Mouse (Mus musculus): ENCODE results near the gene Ctnnbip1. TPM values are rescaled to one million over a fixed set of nuclear protein-coding genes. Genes with fewer than 3 reads are reported as not detected.
A peak's percentile ranks its signal among the peaks of the same experiment; 100 is the strongest.

The Ctnnbip1 gene
- polyA plus RNA-seq, 1 experiment from 2014 or later = 24.6 TPM

GRCm38 (mm10) chr4:149525811-149526210 lies 7.8 kb downstream of the Ctnnbip1 start:
- Histone ChIP-seq H3K9me3 (ENCODE audit: control insufficient read depth, low read length) (no peaks in the 10 kb centered on the region), H3K9ac (ENCODE audit: low read depth, low read length) (no peak overlapping the region), H3K36me3 (ENCODE audit: control insufficient read depth, insufficient read depth, low read length) (no peaks in the 10 kb centered on the region), H3K27me3 (replicated peaks; ENCODE audit: control insufficient read depth, insufficient read depth, low read length) (no peaks in the 10 kb centered on the region), H3K4me1 (replicated peaks; ENCODE audit: control insufficient read depth, insufficient read depth, low read length) (peaks cover 7% of the 10 kb centered on the region; the same call in 1 of the 2 replicates), H3K27ac (ENCODE audit: low read depth, low read length) (no peak overlapping the region), H3K4me3 (ENCODE audit: low read depth, low read length) (no peak overlapping the region), H3K4me2 (no peak overlapping the region)
- 76% methylated on average over 6 of the region's 6 CpGs for WGBS
- DNase-seq (ENCODE audit: low spot score) = no peak
- no peak for ATAC-seq (replicated peaks; ENCODE audit: low FRiP score)

- ATAC-seq (replicated peaks; ENCODE audit: low FRiP score) (no peak), DNase-seq (ENCODE audit: low spot score) (no peak)
- no peak overlapping the region for H3K9ac ChIP-seq (ENCODE audit: low read depth, low read length)
- H3K27ac ChIP-seq (ENCODE audit: low read depth, low read length) = no peak overlapping the region
- peaks cover 7% of the 10 kb centered on the region; the same call in 1 of the 2 replicates for H3K4me1 ChIP-seq (replicated peaks; ENCODE audit: control insufficient read depth, insufficient read depth, low read length)
- WGBS = 65% methylated on average over 7 of the region's 7 CpGs
- no peaks in the 10 kb centered on the region for H3K9me3 ChIP-seq (ENCODE audit: control insufficient read depth, low read length)
- no peak overlapping the region for H3K4me2 ChIP-seq
- H3K4me3 ChIP-seq (ENCODE audit: low read depth, low read length) = no peak overlapping the region
- H3K27me3 ChIP-seq (replicated peaks; ENCODE audit: control insufficient read depth, insufficient read depth, low read length) = no peaks in the 10 kb centered on the region
- no peaks in the 10 kb centered on the region for H3K36me3 ChIP-seq (ENCODE audit: control insufficient read depth, insufficient read depth, low read length)
Observed at GRCm38 (mm10) chr4:149526330-149526729, 8.3 kb downstream of the Ctnnbip1 start.

GRCm38 (mm10) chr4:149527621-149528354 lies 9.8 kb downstream of the Ctnnbip1 start:
- Histone ChIP-seq H3K27me3 (replicated peaks; ENCODE audit: control insufficient read depth, insufficient read depth, low read length) (no peaks in the 10 kb centered on the region), H3K9ac (ENCODE audit: low read depth, low read length) (no peak overlapping the region), H3K4me3 (ENCODE audit: low read depth, low read length) (no peak overlapping the region), H3K9me3 (ENCODE audit: control insufficient read depth, low read length) (no peaks in the 10 kb centered on the region), H3K27ac (ENCODE audit: low read depth, low read length) (no peak overlapping the region), H3K4me2 (no peak overlapping the region), H3K36me3 (ENCODE audit: control insufficient read depth, insufficient read depth, low read length) (no peaks in the 10 kb centered on the region), H3K4me1 (replicated peaks; ENCODE audit: control insufficient read depth, insufficient read depth, low read length) (peaks cover 7% of the 10 kb centered on the region; the same call in 1 of the 2 replicates)
- DNase-seq (ENCODE audit: low spot score) = no peak
- no peak for ATAC-seq (replicated peaks; ENCODE audit: low FRiP score)
- 73% methylated on average over 15 of the region's 15 CpGs for WGBS

GRCm38 (mm10) chr4:149529691-149530090 lies 11.7 kb downstream of the Ctnnbip1 start:
- ATAC-seq (replicated peaks; ENCODE audit: low FRiP score) = no peak
- Histone ChIP-seq H3K36me3 (ENCODE audit: control insufficient read depth, insufficient read depth, low read length) (no peaks in the 10 kb centered on the region), H3K9ac (ENCODE audit: low read depth, low read length) (no peak overlapping the region), H3K4me1 (replicated peaks; ENCODE audit: control insufficient read depth, insufficient read depth, low read length) (peaks cover 7% of the 10 kb centered on the region; the same call in 1 of the 2 replicates), H3K27ac (ENCODE audit: low read depth, low read length) (no peak overlapping the region), H3K27me3 (replicated peaks; ENCODE audit: control insufficient read depth, insufficient read depth, low read length) (no peaks in the 10 kb centered on the region), H3K4me2 (no peak overlapping the region), H3K9me3 (ENCODE audit: control insufficient read depth, low read length) (no peaks in the 10 kb centered on the region), H3K4me3 (ENCODE audit: low read depth, low read length) (no peak overlapping the region)
- WGBS = 66% methylated on average over 6 of the region's 6 CpGs
- DNase-seq (ENCODE audit: low spot score) = no peak

GRCm38 (mm10) chr4:149539441-149539840 lies 21.4 kb downstream of the Ctnnbip1 start:
- H3K4me3 ChIP-seq (ENCODE audit: low read depth, low read length) = no peak overlapping the region
- ATAC-seq (replicated peaks; ENCODE audit: low FRiP score) (no peak), DNase-seq (ENCODE audit: low spot score) (no peak)
- H3K4me2 ChIP-seq = no peak overlapping the region
- H3K27me3 ChIP-seq (replicated peaks; ENCODE audit: control insufficient read depth, insufficient read depth, low read length) = no peaks in the 10 kb centered on the region
- no peaks in the 10 kb centered on the region for H3K36me3 ChIP-seq (ENCODE audit: control insufficient read depth, insufficient read depth, low read length)
- H3K27ac ChIP-seq (ENCODE audit: low read depth, low read length) = no peak overlapping the region
- H3K4me1 ChIP-seq (replicated peaks; ENCODE audit: control insufficient read depth, insufficient read depth, low read length) = no peaks in the 10 kb centered on the region
- WGBS = 77% methylated on average over 8 of the region's 8 CpGs
- H3K9me3 ChIP-seq (ENCODE audit: control insufficient read depth, low read length) = no peaks in the 10 kb centered on the region
- H3K9ac ChIP-seq (ENCODE audit: low read depth, low read length) = no peak overlapping the region

GRCm38 (mm10) chr4:149541935-149542334 lies 23.9 kb downstream of the Ctnnbip1 start:
- no peak overlapping the region for H3K4me3 ChIP-seq (ENCODE audit: low read depth, low read length)
- DNase-seq (ENCODE audit: low spot score) = no peak
- H3K9me3 ChIP-seq (ENCODE audit: control insufficient read depth, low read length) = no peaks in the 10 kb centered on the region
- H3K4me2 ChIP-seq = peak overlapping the region; percentile 12; the same call in 1 of the 2 replicates
- no peak overlapping the region for H3K9ac ChIP-seq (ENCODE audit: low read depth, low read length)
- no peak for ATAC-seq (replicated peaks; ENCODE audit: low FRiP score)
- WGBS = 60% methylated on average over 5 of the region's 5 CpGs
- H3K4me1 ChIP-seq (replicated peaks; ENCODE audit: control insufficient read depth, insufficient read depth, low read length) = 0 out of 2 replicates have a peak, but pooled peaks cover 4% of the 10 kb centered on the region
- no peaks in the 10 kb centered on the region for H3K27me3 ChIP-seq (replicated peaks; ENCODE audit: control insufficient read depth, insufficient read depth, low read length)
- no peaks in the 10 kb centered on the region for H3K36me3 ChIP-seq (ENCODE audit: control insufficient read depth, insufficient read depth, low read length)
- H3K27ac ChIP-seq (ENCODE audit: low read depth, low read length) = no peak overlapping the region

GRCm38 (mm10) chr4:149542431-149542830 lies 24.4 kb downstream of the Ctnnbip1 start:
- Histone ChIP-seq H3K27ac (ENCODE audit: low read depth, low read length) (no peak overlapping the region), H3K4me3 (ENCODE audit: low read depth, low read length) (no peak overlapping the region), H3K9ac (ENCODE audit: low read depth, low read length) (no peak overlapping the region), H3K4me2 (no peak overlapping the region), H3K4me1 (replicated peaks; ENCODE audit: control insufficient read depth, insufficient read depth, low read length) (0 out of 2 replicates have a peak, but pooled peaks cover 4% of the 10 kb centered on the region), H3K27me3 (replicated peaks; ENCODE audit: control insufficient read depth, insufficient read depth, low read length) (no peaks in the 10 kb centered on the region), H3K9me3 (ENCODE audit: control insufficient read depth, low read length) (no peaks in the 10 kb centered on the region), H3K36me3 (ENCODE audit: control insufficient read depth, insufficient read depth, low read length) (no peaks in the 10 kb centered on the region)
- no peak for DNase-seq (ENCODE audit: low spot score)
- no peak for ATAC-seq (replicated peaks; ENCODE audit: low FRiP score)
- WGBS = 80% methylated on average over 12 of the region's 12 CpGs

GRCm38 (mm10) chr4:149542927-149543553 lies 25.0 kb downstream of the Ctnnbip1 start:
- H3K4me2 ChIP-seq = no peak overlapping the region
- no peak overlapping the region for H3K27ac ChIP-seq (ENCODE audit: low read depth, low read length)
- 0 out of 2 replicates have a peak, but pooled peaks cover 4% of the 10 kb centered on the region for H3K4me1 ChIP-seq (replicated peaks; ENCODE audit: control insufficient read depth, insufficient read depth, low read length)
- H3K9ac ChIP-seq (ENCODE audit: low read depth, low read length) = no peak overlapping the region
- H3K27me3 ChIP-seq (replicated peaks; ENCODE audit: control insufficient read depth, insufficient read depth, low read length) = no peaks in the 10 kb centered on the region
- 52% methylated on average over 10 of the region's 10 CpGs for WGBS
- H3K9me3 ChIP-seq (ENCODE audit: control insufficient read depth, low read length) = no peaks in the 10 kb centered on the region
- ATAC-seq (replicated peaks; ENCODE audit: low FRiP score) = no peak
- H3K36me3 ChIP-seq (ENCODE audit: control insufficient read depth, insufficient read depth, low read length) = no peaks in the 10 kb centered on the region
- DNase-seq (ENCODE audit: low spot score) = peak; percentile 64
- H3K4me3 ChIP-seq (ENCODE audit: low read depth, low read length) = no peak overlapping the region

Data from liver, embryonic 11.5 days (tissue).